Mouse (Mus musculus) forebrain, postnatal 0 days (tissue): Measurements from ENCODE around the gene Cnnm1. TPM values are rescaled to one million over a fixed set of nuclear protein-coding genes. Genes with fewer than 3 reads are reported as not detected.

ENCODE experiments used
- ATAC-seq: fragments of 200-750 bp; cut with Nextera tagmentation; 2 replicates; pipeline ENCODE4 v1.8.0; 2017; ENCODE audit warnings: mild to moderate bottlenecking, moderate library complexity
- DNase-seq: peaks from one replicate; pipeline ENCODE4 v3.0.0-alpha.2; 2015
- H3K27ac ChIP-seq: fragments of 300-500 bp; sonication (generic); 2 replicates; pipeline ENCODE4 v1.5.1; 2014; ENCODE audit warnings: low read depth, mild to moderate bottlenecking, antibody characterized with exemption, low read length, moderate library complexity, mixed read lengths
- H3K27me3 ChIP-seq: fragments of 300-500 bp; sonication (generic); 2 replicates; pipeline ENCODE4 v1.6.1; 2014; ENCODE audit warnings: mild to moderate bottlenecking, low read length, mixed read lengths; ENCODE audit not compliant: insufficient read depth
- H3K36me3 ChIP-seq: fragments of 300-500 bp; sonication (generic); 2 replicates; pipeline ENCODE4 v1.6.1; 2014; ENCODE audit warnings: mild to moderate bottlenecking, moderate library complexity; ENCODE audit not compliant: insufficient read depth
- H3K4me1 ChIP-seq: fragments of 300-500 bp; sonication (generic); 2 replicates; pipeline ENCODE4 v1.6.1; 2014; ENCODE audit warnings: antibody characterized with exemption; ENCODE audit not compliant: insufficient read depth
- H3K4me2 ChIP-seq: fragments of 300-500 bp; sonication (generic); 2 replicates; pipeline ENCODE4 v1.6.1; 2014; ENCODE audit warnings: low read depth, mild to moderate bottlenecking, moderate library complexity
- H3K4me3 ChIP-seq: fragments of 300-500 bp; sonication (generic); 2 replicates; pipeline ENCODE4 v1.5.1; 2014; ENCODE audit warnings: low read depth, low read length, mixed read lengths
- H3K9ac ChIP-seq: fragments of 300-500 bp; sonication (generic); 2 replicates; pipeline ENCODE4 v1.6.1; 2014; ENCODE audit warnings: mild to moderate bottlenecking
- H3K9me3 ChIP-seq: fragments of 300-500 bp; sonication (generic); 2 replicates; pipeline ENCODE4 v1.6.1; 2016; ENCODE audit warnings: low read length
- CTCF ChIP-seq: sonication (generic); IDR thresholded peaks from 2 replicates; pipeline ENCODE4 v1.5.1; 2016; ENCODE audit warnings: antibody characterized with exemption, control low read depth, low read depth
- WGBS: fragments of 180-500 bp; shearing (Covaris S2); extraction: QIAGEN DNeasy Blood & Tissue Kit; methylation state at CpG from one replicate; pipeline ENCODE4 v1.1.7; 2014; 5-methylcytosine and 5-hydroxymethylcytosine counted together
- polyA plus RNA-seq: library from polyadenylated mRNA; unstranded; fragments of >200 nt; fragmentation: Nextera tagmentation; extraction: Ambion mirVana; gene quantifications from 2 replicates; pipeline ENCODE4 v1.2.1, GENCODE M21; 2015
- total RNA-seq: library from RNA; depleted of rRNA; stranded (reverse); fragments of >200 nt; gene quantifications from 2 replicates; pipeline ENCODE4 v1.2.3, GENCODE M21; 2014

Cnnm1 gene
- total and polyA plus RNA-seq, 2 experiments from 2014 or later = 2.1 to 7.6 TPM

DNA sequence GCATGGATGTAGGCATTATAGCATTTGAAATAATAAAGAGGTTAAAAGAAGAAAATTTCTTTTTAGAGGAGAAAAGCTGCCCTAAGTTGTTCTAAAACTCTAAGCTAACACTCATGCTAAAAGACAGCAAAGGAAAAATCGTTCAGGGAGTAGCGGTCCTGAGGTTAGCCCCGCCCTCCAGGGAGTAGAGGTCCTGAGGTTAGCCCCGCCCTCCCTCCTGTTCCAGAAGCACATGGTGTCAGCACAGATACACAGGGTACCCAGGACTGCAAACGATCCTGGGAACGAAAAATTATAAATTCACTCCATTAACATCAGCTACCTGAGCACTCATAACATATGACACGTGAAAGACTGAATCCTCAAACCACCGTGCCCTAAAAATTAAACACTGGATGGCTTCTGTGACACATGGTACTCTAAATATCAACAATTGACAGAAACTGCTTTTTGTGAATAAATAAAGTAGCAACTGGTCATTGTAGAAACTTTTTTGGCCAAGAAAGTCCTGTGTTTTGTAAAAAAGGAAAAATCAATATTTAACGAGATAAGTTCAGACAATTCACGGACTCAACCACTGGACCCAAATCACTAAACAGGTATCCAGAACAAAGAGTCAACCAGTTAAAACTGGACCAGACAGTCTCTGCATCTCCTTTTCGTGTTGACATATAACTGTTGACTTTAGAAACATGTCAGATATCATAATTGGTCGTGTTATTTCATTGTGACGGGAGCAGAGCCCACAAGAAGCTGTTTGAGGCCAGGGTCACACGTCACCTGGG is 70.4 kb downstream of the Cnnm1 start:
- Histone ChIP-seq H3K27me3 (no peaks in the 10 kb centered on the region), H3K9me3 (no peaks in the 10 kb centered on the region), H3K4me2 (no peak overlapping the region), H3K36me3 (peaks cover 39% of the 10 kb centered on the region), H3K9ac (no peak overlapping the region), H3K27ac (no peak overlapping the region), H3K4me1 (no peaks in the 10 kb centered on the region), H3K4me3 (no peak overlapping the region)
- DNase-seq (no peak), ATAC-seq (no peak)
- TF ChIP-seq CTCF = no peak
- 94% methylated on average over 14 of the region's 14 CpGs for WGBS

DNA sequence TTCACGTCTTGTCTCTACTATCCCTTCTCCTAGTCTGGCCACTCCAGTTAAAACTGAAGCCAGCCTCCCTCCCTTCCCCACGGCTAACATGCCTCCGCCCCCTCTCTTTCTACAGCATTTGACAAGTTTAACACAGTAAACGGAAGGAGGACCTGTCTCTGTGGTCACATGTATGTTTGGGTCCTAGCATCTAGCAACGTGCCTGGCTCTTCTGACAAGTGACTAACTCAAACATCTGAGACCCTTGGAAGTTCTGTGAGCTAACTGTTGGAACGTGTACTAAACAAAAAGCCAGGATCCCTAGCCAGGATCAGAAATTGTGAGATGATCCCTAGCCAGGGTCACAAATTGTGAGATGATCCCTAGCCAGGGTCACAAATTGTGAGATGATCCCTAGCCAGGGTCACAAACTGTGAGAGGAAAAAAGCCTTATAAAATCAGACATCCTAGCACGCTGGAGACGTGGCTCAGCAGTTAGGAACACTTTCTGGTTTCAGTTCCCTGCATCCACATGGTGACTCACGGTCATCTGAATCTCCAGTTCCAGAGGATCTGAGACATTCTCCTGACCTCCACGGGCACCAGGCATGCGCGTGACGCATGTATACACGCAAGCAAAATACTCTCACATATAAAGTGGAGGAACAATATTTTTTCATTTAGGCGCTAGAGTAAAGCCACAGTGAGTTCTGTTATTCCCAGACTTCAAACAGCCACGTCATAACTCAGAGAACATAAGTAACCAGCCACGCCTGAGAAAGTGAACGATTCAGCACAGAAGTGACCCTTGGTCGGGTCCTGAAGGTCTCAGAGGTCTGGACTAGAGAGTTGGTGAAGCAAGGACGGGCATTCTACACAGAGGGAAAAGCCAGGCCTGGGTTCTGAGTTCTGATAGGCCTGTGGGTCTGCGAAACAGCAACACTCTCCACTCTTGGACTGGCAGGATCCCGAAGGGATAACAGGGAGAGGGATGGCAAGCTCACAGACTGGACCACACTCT is 71.7 kb downstream of the Cnnm1 start:
- no peak overlapping the region for H3K4me3 ChIP-seq
- H3K27me3 ChIP-seq = no peaks in the 10 kb centered on the region
- no peak overlapping the region for H3K9ac ChIP-seq
- WGBS = 85% methylated on average over 22 of the region's 22 CpGs
- ATAC-seq = no peak
- no peak overlapping the region for H3K27ac ChIP-seq
- H3K9me3 ChIP-seq = no peaks in the 10 kb centered on the region
- no peak for TF ChIP-seq CTCF
- no peak overlapping the region for H3K4me2 ChIP-seq
- H3K36me3 ChIP-seq = peaks cover 34% of the 10 kb centered on the region
- no peaks in the 10 kb centered on the region for H3K4me1 ChIP-seq
- DNase-seq = no peak

DNA sequence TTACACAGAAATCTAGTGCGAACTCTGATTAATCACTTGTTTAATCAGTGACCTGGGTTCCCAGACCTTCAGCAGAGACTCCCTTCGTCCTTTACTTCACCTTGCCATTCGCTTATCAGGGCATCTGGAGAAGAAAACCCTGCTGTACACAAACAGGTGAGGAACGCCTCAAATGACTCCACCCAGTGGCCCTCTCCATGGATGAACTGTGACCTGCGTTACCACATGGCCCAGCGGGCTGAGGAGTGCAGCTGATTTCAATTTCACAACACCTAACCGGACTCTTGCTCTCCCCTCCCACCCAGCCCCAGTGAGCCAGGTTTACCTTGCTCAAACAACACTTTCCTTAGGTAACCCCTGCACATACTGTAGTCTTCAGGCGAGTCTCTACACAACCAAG is 73.6 kb downstream of the Cnnm1 start:
- no peaks in the 10 kb centered on the region for H3K27me3 ChIP-seq
- ATAC-seq (no peak), DNase-seq (no peak)
- H3K27ac ChIP-seq = no peak overlapping the region
- H3K36me3 ChIP-seq = peaks cover 25% of the 10 kb centered on the region
- no peak overlapping the region for H3K9ac ChIP-seq
- no peaks in the 10 kb centered on the region for H3K4me1 ChIP-seq
- H3K4me3 ChIP-seq = no peak overlapping the region
- no peak for TF ChIP-seq CTCF
- WGBS = 98% methylated on average over 8 of the region's 8 CpGs
- H3K9me3 ChIP-seq = no peaks in the 10 kb centered on the region
- H3K4me2 ChIP-seq = no peak overlapping the region

DNA sequence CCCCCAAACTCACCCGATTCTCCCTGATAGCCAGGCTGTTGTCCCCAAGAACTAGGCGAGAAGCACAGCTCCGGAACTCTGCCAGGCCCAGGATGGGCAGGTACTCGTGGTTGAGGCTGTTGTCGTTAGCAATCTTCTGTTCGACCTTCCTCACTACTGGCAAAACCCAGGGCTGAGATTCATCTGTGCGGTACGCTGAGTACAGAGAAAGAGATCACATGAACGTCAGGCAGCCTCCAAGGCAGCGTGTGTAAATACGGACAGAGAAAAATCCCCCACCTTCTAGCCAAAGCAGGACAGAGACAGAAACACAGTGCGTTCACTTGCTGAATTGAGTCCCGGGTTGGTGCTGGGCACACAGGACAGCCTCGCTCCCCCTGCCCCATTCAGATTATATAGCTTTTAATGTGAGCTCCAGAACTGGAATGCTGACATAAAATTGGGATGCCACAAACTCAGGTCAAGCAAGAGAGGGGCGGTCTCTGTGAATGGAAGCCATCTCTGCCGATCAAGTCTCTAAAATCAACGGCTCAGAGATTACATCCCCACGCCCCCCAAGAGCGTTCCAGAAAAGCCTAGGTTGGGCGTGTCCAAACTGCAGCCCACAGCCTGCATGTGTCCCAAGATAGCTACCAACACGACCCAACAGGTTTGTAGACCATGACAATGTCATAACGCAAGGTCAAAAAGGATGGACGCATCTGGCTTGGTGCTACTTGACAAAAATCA is 75.6 kb downstream of the Cnnm1 start:
- H3K4me2 ChIP-seq = no peak overlapping the region
- H3K27ac ChIP-seq = no peak overlapping the region
- H3K27me3 ChIP-seq = no peaks in the 10 kb centered on the region
- no peak for DNase-seq
- H3K9ac ChIP-seq = no peak overlapping the region
- TF ChIP-seq CTCF = no peak
- peaks cover 15% of the 10 kb centered on the region for H3K36me3 ChIP-seq
- peaks cover 1% of the 10 kb centered on the region; the same call in 1 of the 2 replicates for H3K4me1 ChIP-seq
- H3K4me3 ChIP-seq = no peak overlapping the region
- 95% methylated on average over 23 of the region's 23 CpGs for WGBS
- ATAC-seq = no peak
- no peaks in the 10 kb centered on the region for H3K9me3 ChIP-seq

DNA sequence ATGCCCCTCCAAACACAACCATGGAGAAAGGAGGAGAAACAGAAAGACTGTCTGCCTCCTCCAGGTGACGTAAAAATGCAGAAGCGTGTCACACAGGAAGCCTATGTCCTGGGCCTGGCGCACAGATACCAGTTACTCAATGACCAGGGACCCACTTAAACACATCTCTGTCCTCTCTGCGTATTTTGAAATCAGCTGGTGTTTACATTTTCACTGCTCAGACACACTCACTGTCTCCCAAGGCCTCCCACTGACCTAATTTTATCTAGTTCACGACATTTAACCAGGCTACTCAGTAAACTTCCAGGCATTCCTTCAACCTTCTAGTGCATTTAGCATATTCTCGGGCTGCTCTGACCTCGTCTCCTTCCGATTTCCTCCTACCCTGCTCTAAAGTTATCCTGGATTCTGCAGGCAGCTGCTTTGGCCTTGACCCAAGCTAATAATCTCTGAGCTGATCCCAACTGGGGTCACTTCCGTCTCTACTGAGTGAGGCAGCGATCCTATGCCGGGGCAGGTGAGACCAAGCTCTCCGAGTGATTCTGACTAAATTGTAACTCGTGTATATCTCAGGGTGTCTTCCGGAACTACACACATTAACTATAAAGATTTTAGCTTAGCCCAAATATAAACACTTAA is 76.3 kb downstream of the Cnnm1 start:
- Histone ChIP-seq H3K27me3 (no peaks in the 10 kb centered on the region), H3K4me2 (no peak overlapping the region), H3K27ac (no peak overlapping the region), H3K4me1 (peaks cover 4% of the 10 kb centered on the region; the same call in 1 of the 2 replicates), H3K9ac (no peak overlapping the region), H3K36me3 (peaks cover 11% of the 10 kb centered on the region; the same call in 1 of the 2 replicates), H3K9me3 (no peaks in the 10 kb centered on the region), H3K4me3 (no peak overlapping the region)
- no peak for ATAC-seq
- DNase-seq = no peak
- TF ChIP-seq CTCF = no peak
- 89% methylated on average over 14 of the region's 14 CpGs for WGBS

DNA sequence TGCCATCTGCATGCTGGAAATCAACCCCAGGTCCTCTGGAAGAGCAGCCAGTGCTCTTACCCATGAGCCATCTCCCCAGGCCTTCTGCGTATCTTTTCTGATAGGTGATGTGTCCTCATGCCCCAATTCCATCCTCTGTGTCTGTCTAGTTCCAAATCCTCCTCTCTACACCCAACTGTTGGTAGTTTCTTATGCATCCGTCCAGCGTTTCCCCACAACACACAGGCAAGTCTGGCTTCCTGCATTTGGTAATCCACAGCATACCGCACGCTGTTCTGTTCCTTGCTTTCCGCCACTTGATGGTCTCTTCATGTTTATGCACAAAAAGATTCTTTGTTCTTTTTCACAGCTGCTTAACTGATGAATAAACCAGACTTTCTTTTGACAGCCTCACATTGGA is 77.1 kb downstream of the Cnnm1 start:
- ATAC-seq = no peak
- WGBS = 56% methylated on average over 6 of the region's 6 CpGs

More for the DNA sequence above, 77.1 kb downstream of the Cnnm1 start:
- DNase-seq = no peak
- Histone ChIP-seq H3K9ac (no peak overlapping the region), H3K27me3 (no peaks in the 10 kb centered on the region), H3K27ac (no peak overlapping the region), H3K4me1 (peaks cover 4% of the 10 kb centered on the region; the same call in 1 of the 2 replicates), H3K4me2 (no peak overlapping the region), H3K9me3 (no peaks in the 10 kb centered on the region), H3K4me3 (no peak overlapping the region), H3K36me3 (peaks cover 10% of the 10 kb centered on the region; the same call in 1 of the 2 replicates)
- TF ChIP-seq CTCF = no peak
